Mouse (Mus musculus) liver, adult 2 months (tissue): ENCODE results near the gene Nova2. TPM values are rescaled to one million over a fixed set of nuclear protein-coding genes. Genes with fewer than 3 reads are reported as not detected.
A peak's percentile ranks its signal among the peaks of the same experiment; 100 is the strongest.

Experiments used
- DNase-seq: peaks from one replicate; pipeline ENCODE4 v3.0.0-alpha.2; 2011; ENCODE audit warnings: low read depth, low spot score; ENCODE audit errors: extremely low read depth
- H3K27ac ChIP-seq: fragments of 200-500 bp; replicated peaks from 2 replicates; pipeline ENCODE4 v1.5.1; 2012; ENCODE audit warnings: low read depth, mild to moderate bottlenecking, control low read depth, inconsistent platforms, low read length; ENCODE audit not compliant: insufficient read depth
- H3K27me3 ChIP-seq: fragments of 200-500 bp; 2 replicates; pipeline ENCODE4 v1.6.1; 2012; ENCODE audit warnings: mild to moderate bottlenecking, moderate library complexity, low read length, inconsistent platforms; ENCODE audit not compliant: control insufficient read depth, insufficient read depth
- H3K36me3 ChIP-seq: fragments of 200-500 bp; 2 replicates; pipeline ENCODE4 v1.6.1; 2012; ENCODE audit warnings: low read length, inconsistent platforms; ENCODE audit not compliant: control insufficient read depth, insufficient read depth
- H3K4me1 ChIP-seq: fragments of 200-500 bp; 2 replicates; pipeline ENCODE4 v1.6.1; 2011; ENCODE audit warnings: low read length; ENCODE audit not compliant: control insufficient read depth, insufficient read depth
- H3K4me3 ChIP-seq: fragments of 200-500 bp; 2 replicates; pipeline ENCODE4 v1.5.1; 2011; ENCODE audit warnings: low read depth, mild to moderate bottlenecking, control low read depth, low read length, moderate library complexity; ENCODE audit not compliant: insufficient read depth
- H3K79me2 ChIP-seq: fragments of 200-500 bp; 2 replicates; pipeline ENCODE4 v1.6.1; 2012; ENCODE audit warnings: inconsistent platforms, mild to moderate bottlenecking, low read length, moderate library complexity; ENCODE audit not compliant: control insufficient read depth, insufficient read depth
- H3K9ac ChIP-seq: fragments of 200-500 bp; 2 replicates; pipeline ENCODE4 v1.6.1; 2012; ENCODE audit warnings: low read depth, mild to moderate bottlenecking, control low read depth, inconsistent platforms, low read length
- CTCF ChIP-seq: fragments of 200-500 bp; IDR thresholded peaks from 2 replicates; pipeline ENCODE4 v1.5.1; 2011; ENCODE audit warnings: low read depth, low read length, control low read depth
- POLR2A ChIP-seq: fragments of 200-500 bp; IDR thresholded peaks from 2 replicates; pipeline ENCODE4 v1.6.1; 2011; ENCODE audit warnings: low read length, control low read depth; ENCODE audit not compliant: insufficient read depth; ENCODE audit errors: extremely low read depth
- whole genome bisulfite sequencing: fragments of 180-500 bp; shearing (Covaris S2); methylation state at CpG from one replicate; pipeline ENCODE4 v1.1.7; 2018; 5-methylcytosine and 5-hydroxymethylcytosine counted together
- polyA plus RNA-seq: library from polyadenylated mRNA; depleted of rRNA; stranded (reverse); fragments of >200 nt; gene quantifications from 2 replicates; pipeline ENCODE4 v1.2.3, GENCODE M21; 2012
- total RNA-seq: library from RNA; depleted of rRNA; stranded (reverse); fragments of >200 nt; gene quantifications from 2 replicates; pipeline ENCODE4 v1.2.3, GENCODE M21; 2014

The Nova2 gene
- total and polyA plus RNA-seq, 2 experiments = 0.09 to 0.24 TPM

DNA sequence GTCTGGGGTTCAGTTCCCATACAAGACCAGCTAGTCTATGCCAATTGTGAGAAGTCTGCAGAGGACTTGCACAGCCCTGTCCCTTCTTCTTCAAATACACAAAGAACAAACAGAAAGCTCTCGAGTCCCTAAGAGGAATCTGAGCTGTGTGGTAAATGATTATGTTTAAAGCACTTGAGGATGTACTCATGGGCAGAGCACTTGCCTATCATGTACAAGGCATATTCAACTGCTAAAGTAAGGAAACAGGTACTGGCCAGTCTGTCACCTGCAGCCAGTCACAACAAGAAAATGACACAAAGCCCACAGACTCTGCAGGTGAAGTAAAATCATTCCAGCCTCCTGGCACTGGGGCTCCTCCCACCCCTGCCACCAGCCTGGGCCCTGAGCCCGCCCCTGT is 25.2 kb upstream of the Nova2 start:
- H3K4me1 ChIP-seq = no peaks in the 10 kb centered on the region
- no peak overlapping the region for H3K9ac ChIP-seq
- no peak for TF ChIP-seq CTCF
- no peak for TF ChIP-seq POLR2A
- 85% methylated on average over 2 of the region's 2 CpGs for WGBS
- H3K79me2 ChIP-seq = no peaks in the 10 kb centered on the region
- no peaks in the 10 kb centered on the region for H3K36me3 ChIP-seq
- no peak overlapping the region for H3K4me3 ChIP-seq
- no peak overlapping the region for H3K27ac ChIP-seq
- no peak for DNase-seq
- H3K27me3 ChIP-seq = no peaks in the 10 kb centered on the region

GRCm38 (mm10) chr7:18902486-18902885 is 23.2 kb upstream of the Nova2 start:
- Histone ChIP-seq H3K4me3 (no peak overlapping the region), H3K9ac (no peak overlapping the region), H3K4me1 (no peaks in the 10 kb centered on the region), H3K79me2 (peaks cover 3% of the 10 kb centered on the region; the same call in 1 of the 2 replicates), H3K27ac (no peak overlapping the region), H3K27me3 (no peaks in the 10 kb centered on the region), H3K36me3 (no peaks in the 10 kb centered on the region)
- 58% methylated on average over 3 of the region's 3 CpGs for WGBS
- DNase-seq = no peak
- TF ChIP-seq CTCF = peak; percentile 29; the same call in 1 of the 2 replicates
- TF ChIP-seq POLR2A = no peak

GRCm38 (mm10) chr7:18904971-18905370 is 20.7 kb upstream of the Nova2 start:
- H3K9ac ChIP-seq = no peak overlapping the region
- H3K4me1 ChIP-seq = no peaks in the 10 kb centered on the region
- no peak for DNase-seq
- peaks cover 3% of the 10 kb centered on the region; the same call in 1 of the 2 replicates for H3K79me2 ChIP-seq
- no peak overlapping the region for H3K27ac ChIP-seq
- H3K27me3 ChIP-seq = no peaks in the 10 kb centered on the region
- H3K4me3 ChIP-seq = no peak overlapping the region
- WGBS = 91% methylated on average over 3 of the region's 3 CpGs
- TF ChIP-seq POLR2A = no peak
- TF ChIP-seq CTCF = no peak
- no peaks in the 10 kb centered on the region for H3K36me3 ChIP-seq

DNA sequence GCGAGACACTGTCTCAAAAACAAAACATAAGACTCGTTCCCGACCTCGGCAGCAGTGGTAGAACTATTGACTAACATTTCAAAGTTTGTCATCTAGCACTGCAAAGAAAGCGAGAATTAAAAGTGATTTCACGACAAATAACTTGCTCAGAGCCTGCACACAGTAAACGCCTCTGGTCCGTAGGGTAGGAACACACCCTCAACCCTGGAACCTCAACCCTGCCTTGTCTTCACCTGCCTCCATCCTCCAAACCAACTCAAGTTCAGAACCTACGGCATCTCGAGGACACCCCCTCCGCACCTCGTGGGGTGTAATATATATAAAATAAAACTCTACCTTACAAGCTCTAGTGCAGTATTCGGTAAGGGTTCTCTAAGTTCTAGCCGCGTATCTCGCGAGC is 15.9 kb upstream of the Nova2 start:
- H3K9ac ChIP-seq = peak overlapping the region; percentile 75
- H3K4me3 ChIP-seq = peak overlapping the region; percentile 63
- H3K27me3 ChIP-seq = no peaks in the 10 kb centered on the region
- no peak overlapping the region for H3K27ac ChIP-seq
- H3K4me1 ChIP-seq = peaks cover 3% of the 10 kb centered on the region; the same call in 1 of the 2 replicates
- TF ChIP-seq POLR2A (no peak), CTCF (no peak)
- WGBS = 4% methylated on average over 17 of the region's 17 CpGs
- H3K79me2 ChIP-seq = peaks cover 3% of the 10 kb centered on the region; the same call in 1 of the 2 replicates
- H3K36me3 ChIP-seq = no peaks in the 10 kb centered on the region
- peak; percentile 14 for DNase-seq

DNA sequence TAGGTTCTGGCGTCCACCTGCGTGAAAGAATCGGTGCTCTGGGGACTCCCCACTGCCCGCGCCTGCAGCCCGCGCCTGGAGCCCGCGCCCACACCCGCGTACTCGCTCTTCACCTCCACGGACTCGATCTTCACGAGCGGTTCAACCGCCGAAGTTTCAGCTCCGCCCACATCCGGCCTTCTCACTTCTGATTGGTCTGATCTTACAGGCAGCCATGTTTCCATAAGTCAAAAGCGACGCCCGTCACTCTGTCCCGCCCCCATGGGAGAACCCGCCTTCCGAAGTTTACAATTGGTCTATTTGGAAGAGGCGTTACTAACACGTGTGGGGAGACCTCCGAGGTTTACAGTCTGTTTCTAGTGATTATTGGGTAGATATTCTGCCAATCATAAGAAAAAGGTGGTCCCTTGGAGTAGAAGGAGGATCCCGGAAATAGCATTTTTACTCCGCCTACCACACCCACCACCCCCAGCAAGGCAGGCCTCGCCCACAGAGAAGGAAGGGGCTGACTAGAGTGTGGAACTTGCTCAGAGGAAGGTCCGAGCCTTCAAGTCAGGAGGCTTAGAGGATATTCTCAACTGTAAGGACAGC is 15.4 kb upstream of the Nova2 start, which contains the start of gene Ccdc61:
Gene Ccdc61 (minus strand): TSS at position 175 of the 591 bp plus-strand sequence.
- H3K27ac ChIP-seq = 0 out of 2 replicates have a peak within 1 kb of the TSS, but pooled peaks have one; percentile 7
- TF ChIP-seq POLR2A = peak; percentile 63
- TF ChIP-seq CTCF = no peak
- WGBS = under 1% methylated on average over 33 of the region's 33 CpGs

DNA sequence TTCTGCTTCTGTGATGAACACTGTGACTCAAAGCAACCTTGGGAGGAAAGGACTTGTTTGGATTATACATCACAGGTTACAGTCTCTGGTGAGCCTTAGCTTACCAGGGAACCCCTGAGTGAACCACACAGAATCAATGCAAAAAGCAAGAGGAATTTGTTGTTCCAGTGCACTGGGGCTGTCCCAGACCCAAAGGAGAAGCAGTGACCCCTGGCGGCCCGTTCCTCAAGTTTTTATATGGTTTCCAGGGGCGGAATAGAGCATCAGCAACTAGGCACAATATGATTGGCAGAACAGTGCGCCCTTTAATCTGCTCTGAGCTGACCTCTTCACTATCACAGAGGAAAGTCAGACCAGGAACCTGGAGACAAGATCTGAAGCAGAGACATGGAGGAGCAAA is 9.4 kb upstream of the Nova2 start:
- DNase-seq = no peak
- 74% methylated on average over 4 of the region's 4 CpGs for WGBS
- H3K27ac ChIP-seq = no peak overlapping the region
- no peaks in the 10 kb centered on the region for H3K4me1 ChIP-seq
- no peak overlapping the region for H3K4me3 ChIP-seq
- H3K79me2 ChIP-seq = no peaks in the 10 kb centered on the region
- TF ChIP-seq POLR2A = no peak
- TF ChIP-seq CTCF = no peak
- H3K9ac ChIP-seq = no peak overlapping the region
- H3K27me3 ChIP-seq = no peaks in the 10 kb centered on the region
- no peaks in the 10 kb centered on the region for H3K36me3 ChIP-seq

More for the DNA sequence above, 15.4 kb upstream of the Nova2 start, which contains the start of gene Ccdc61:
- H3K79me2 ChIP-seq = peaks cover 3% of the 10 kb centered on the region; the same call in 1 of the 2 replicates
- H3K4me1 ChIP-seq = peaks cover 3% of the 10 kb centered on the region; the same call in 1 of the 2 replicates
- peak within 1 kb of the TSS; percentile 63 for H3K4me3 ChIP-seq
- no peaks in the 10 kb centered on the region for H3K27me3 ChIP-seq
- H3K9ac ChIP-seq = peak within 1 kb of the TSS; percentile 75
- no peaks in the 10 kb centered on the region for H3K36me3 ChIP-seq
- peak; percentile 99 for DNase-seq
